10 mouse cellular contexts compared by ENCODE assay signal in genomic region chr10:32895093-32895492, GRCm38 (mm10). TPM values are rescaled to one million over a fixed set of nuclear protein-coding genes. Genes with fewer than 3 reads are reported as not detected.
A peak's percentile ranks its signal among the peaks of the same experiment; 100 is the strongest.
DNase-seq lines count a peak whose midpoint lies in the region; ATAC-seq lines count a peak whose summit lies in the region.
"Had no signal": no experiment of that assay in that cellular context is flagged by ENCODE, and none has a peak within 500 bp of the region (broad histone marks: within the 10 kb centered on the region; RNA-seq: fewer than 3 reads in every experiment).

No protein-coding gene starts in this region.

- no peak overlapping the region for H3K9ac ChIP-seq in hindbrain, embryonic 14.5 days
- H3K9ac ChIP-seq in hindbrain, embryonic 12.5 days = no peak overlapping the region
- no peak overlapping the region for H3K9ac ChIP-seq in neural tube, embryonic 15.5 days (replicated peaks)

- H3K27me3 ChIP-seq in hindbrain, embryonic 14.5 days (ENCODE audit: control insufficient read depth, insufficient read depth, low read length) = no peaks in the 10 kb centered on the region
- no peaks in the 10 kb centered on the region for H3K27me3 ChIP-seq in hindbrain, embryonic 12.5 days
- no peaks in the 10 kb centered on the region for H3K27me3 ChIP-seq in neural tube, embryonic 15.5 days (replicated peaks)

- H3K27ac ChIP-seq in hindbrain, embryonic 14.5 days = no peak overlapping the region
- no peak overlapping the region for H3K27ac ChIP-seq in hindbrain, embryonic 12.5 days
- H3K27ac ChIP-seq in neural tube, embryonic 15.5 days (replicated peaks) = no peak overlapping the region

- peak; percentile 74 for DNase-seq in hindbrain, embryonic 14.5 days (ENCODE audit: low spot score)
- DNase-seq in neural tube, embryonic 10.5 days (ENCODE audit: extremely low spot score, low spot score) = peak; percentile 13
- DNase-seq in embryo, embryonic 10.5 days (ENCODE audit: low spot score) = peak; percentile 54
- DNase-seq in right cerebral cortex, postnatal 14 days = peak; percentile 41
- DNase-seq in urinary bladder, adult 18-20 months (ENCODE audit: low spot score in 2 of 2) = no peak
- DNase-seq: lung, postnatal 4 days had no signal

- H3K4me1 ChIP-seq in hindbrain, embryonic 14.5 days (replicated peaks; ENCODE audit: control insufficient read depth, insufficient read depth, low read length) = no peaks in the 10 kb centered on the region
- no peaks in the 10 kb centered on the region for H3K4me1 ChIP-seq in hindbrain, embryonic 12.5 days
- H3K4me1 ChIP-seq in neural tube, embryonic 15.5 days = peaks cover 5% of the 10 kb centered on the region; the same call in 1 of the 2 replicates

- H3K36me3 ChIP-seq in hindbrain, embryonic 14.5 days (replicated peaks; ENCODE audit: control insufficient read depth, insufficient read depth) = no peaks in the 10 kb centered on the region
- H3K36me3 ChIP-seq in hindbrain, embryonic 12.5 days = no peaks in the 10 kb centered on the region
- H3K36me3 ChIP-seq in neural tube, embryonic 15.5 days = no peaks in the 10 kb centered on the region

- no peak overlapping the region for H3K4me3 ChIP-seq in hindbrain, embryonic 14.5 days (replicated peaks; ENCODE audit: low read length)
- no peak overlapping the region for H3K4me3 ChIP-seq in hindbrain, embryonic 12.5 days
- H3K4me3 ChIP-seq in neural tube, embryonic 15.5 days (replicated peaks) = no peak overlapping the region

- H3K9me3 ChIP-seq in hindbrain, embryonic 14.5 days (ENCODE audit: control insufficient read depth, low read length) = no peaks in the 10 kb centered on the region
- H3K9me3 ChIP-seq in hindbrain, embryonic 12.5 days (replicated peaks) = no peaks in the 10 kb centered on the region
- H3K9me3 ChIP-seq in neural tube, embryonic 15.5 days (replicated peaks) = no peaks in the 10 kb centered on the region

- no peak overlapping the region for H3K4me2 ChIP-seq in hindbrain, embryonic 14.5 days (replicated peaks)
- H3K4me2 ChIP-seq in hindbrain, embryonic 12.5 days (replicated peaks) = no peak overlapping the region
- no peak overlapping the region for H3K4me2 ChIP-seq in neural tube, embryonic 15.5 days

- no peak for ATAC-seq in hindbrain, embryonic 14.5 days (ENCODE audit: low FRiP score)
- no peak for ATAC-seq in hindbrain, embryonic 12.5 days (ENCODE audit: low FRiP score)
- no peak for ATAC-seq in neural tube, embryonic 15.5 days (ENCODE audit: low FRiP score)
- ATAC-seq in megakaryocyte, adult 5-6 weeks (ENCODE audit: poor library complexity, severe bottlenecking) = no peak

RNA-seq across cellular contexts. Expression of gene Nkain2, which starts 4.8 kb away (rescaled TPM):
- 16.6 and 18.3 TPM in 2 replicates for polyA plus RNA-seq in hindbrain, embryonic 14.5 days (2014; fragmentation: Nextera tagmentation; extraction: Ambion mirVana)
- polyA plus RNA-seq in hindbrain, embryonic 12.5 days (2016; fragmentation: Nextera tagmentation; extraction: Ambion mirVana) = 4.1 and 5.3 TPM in 2 replicates
- 14.9 and 16.6 TPM in 2 replicates for polyA plus RNA-seq in neural tube, embryonic 15.5 days (2015; fragmentation: Nextera tagmentation; extraction: Ambion mirVana)
- total RNA-seq in megakaryocyte, adult 5-6 weeks (2015) = not detected in 2 replicates
- not detected in 2 replicates for total RNA-seq in megakaryocyte, adult 5-6 weeks (2017)
- polyA plus RNA-seq: small intestine, adult 2 months had no signal

Comparison
In these comparisons a context has a peak if more than half of its experiments do, and no peak if none do; other contexts are left out.
1. DNase-seq: peak in hindbrain, embryonic 14.5 days (single experiment), neural tube, embryonic 10.5 days (single experiment), embryo, embryonic 10.5 days (single experiment) and right cerebral cortex, postnatal 14 days (single experiment); none in urinary bladder, adult 18-20 months (0 of 2).